Mouse (Mus musculus) megakaryocyte, adult 5-6 weeks (primary cell): ENCODE measurements at regions not wholly inside any gene's neighbourhood (a gene's known extent, or its start where the extent isn't known, plus 50 kb on each side); places are given as distances from the start of the nearest gene placed in this dataset.

Experiments used
- ATAC-seq: 2 replicates; pipeline ENCODE4 v1.8.0; 2016; ENCODE audit warnings: mild to moderate bottlenecking, inconsistent platforms; ENCODE audit not compliant: poor library complexity, severe bottlenecking

GRCm38 (mm10) chr17:83086703-83087102, 128.4 kb upstream of the Pkdcc start:
- no peak for ATAC-seq

DNA sequence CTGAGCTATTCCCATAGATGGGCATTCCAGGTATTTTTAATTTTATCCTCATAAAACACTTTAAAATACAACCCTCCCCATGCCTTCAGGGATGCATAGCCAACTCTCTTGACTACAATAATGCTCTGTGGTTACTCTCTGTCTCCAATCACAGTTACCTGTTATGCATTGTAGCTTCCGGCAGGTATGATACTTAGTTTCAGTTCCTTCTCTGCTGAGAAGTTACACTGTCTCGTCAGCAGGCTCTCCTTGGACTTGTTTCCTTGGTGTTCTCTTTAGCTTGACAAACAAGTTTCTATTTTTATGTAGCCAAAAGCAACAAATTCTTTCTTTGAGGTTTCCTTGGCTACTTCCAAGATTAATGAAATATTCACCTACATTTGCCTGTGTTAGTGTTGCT, 126.6 kb upstream of the Pkdcc start:
- no peak for ATAC-seq

GRCm38 (mm10) chr17:83089856-83090692, 125.0 kb upstream of the Pkdcc start:
- ATAC-seq: no peak

DNA sequence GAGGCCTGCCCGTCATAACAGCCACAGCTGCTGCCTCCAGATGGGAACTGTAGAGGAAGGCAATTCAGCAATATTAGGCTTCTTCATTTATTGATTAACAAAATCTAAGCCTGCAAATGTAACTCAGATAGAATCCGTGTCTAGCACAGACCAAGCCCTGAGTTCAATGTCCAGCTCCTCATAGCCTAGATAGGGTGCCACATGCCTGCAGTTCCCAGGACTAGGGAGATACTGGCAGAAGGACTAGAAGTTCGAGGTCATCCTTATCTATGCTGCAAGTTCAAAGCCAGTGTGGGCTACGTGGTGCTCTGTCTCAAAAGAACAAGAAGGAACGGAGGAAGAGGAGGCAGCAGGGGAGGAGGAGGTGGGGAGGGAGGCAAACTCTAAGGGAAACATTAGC, 121.2 kb upstream of the Pkdcc start:
- no peak for ATAC-seq

- ATAC-seq: no peak
Observed at GRCm38 (mm10) chr17:83096451-83096850, 118.6 kb upstream of the Pkdcc start.

DNA sequence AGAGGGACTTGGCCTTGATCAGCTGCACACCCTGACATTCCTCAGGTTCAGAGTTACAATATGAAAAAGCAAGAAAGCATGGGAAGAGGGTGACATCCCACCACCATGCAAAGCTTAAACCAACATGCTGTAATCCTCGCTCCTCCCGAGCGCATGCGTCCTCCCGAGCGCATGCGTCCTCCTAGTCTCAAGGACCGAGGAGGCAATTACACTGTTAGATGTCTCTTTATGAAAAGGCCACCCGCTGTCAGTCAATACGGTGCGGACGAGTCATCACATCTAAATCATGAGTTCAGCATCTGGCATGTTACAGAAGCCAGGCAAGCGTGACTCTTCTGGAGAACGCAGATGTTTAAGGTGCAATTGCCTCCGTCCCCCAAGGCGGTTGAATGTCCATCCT, 117.1 kb upstream of the Pkdcc start:
- ATAC-seq: no peak

DNA sequence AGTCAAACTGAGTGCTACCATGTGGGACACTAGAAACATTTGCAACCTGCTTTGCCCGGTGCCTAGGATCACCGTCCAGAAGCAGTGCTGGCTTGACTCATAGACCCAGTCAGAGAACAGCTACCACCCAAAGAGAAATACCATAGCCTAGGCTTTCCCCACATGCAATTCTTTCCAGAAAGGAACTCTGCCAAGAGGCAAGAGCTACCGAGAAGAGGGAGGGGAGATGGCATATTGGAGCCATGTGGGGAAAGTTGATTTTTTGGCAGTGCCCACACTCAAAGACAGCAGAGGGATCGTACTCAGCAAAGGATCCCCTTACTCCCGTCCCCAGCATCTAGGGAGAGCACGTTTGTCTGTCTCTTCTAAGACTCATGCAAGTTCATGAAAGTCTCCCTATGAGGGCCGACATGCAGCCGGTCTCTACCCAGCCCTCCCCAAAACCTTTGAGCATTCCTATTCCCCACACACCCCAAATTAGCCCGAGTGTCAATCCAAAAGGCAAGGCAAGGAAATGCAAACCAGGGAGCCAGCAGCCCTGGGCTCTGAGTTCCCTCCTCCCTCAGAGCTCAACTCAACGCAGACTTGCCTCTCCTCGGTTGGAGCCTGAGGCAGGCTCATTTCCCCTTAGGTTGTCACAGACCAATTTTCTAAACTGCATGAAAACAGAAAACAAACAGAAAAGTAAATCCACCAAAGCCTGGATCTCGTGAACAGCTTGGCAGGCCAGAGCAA, 116.2 kb upstream of the Pkdcc start:
- ATAC-seq: no peak

DNA sequence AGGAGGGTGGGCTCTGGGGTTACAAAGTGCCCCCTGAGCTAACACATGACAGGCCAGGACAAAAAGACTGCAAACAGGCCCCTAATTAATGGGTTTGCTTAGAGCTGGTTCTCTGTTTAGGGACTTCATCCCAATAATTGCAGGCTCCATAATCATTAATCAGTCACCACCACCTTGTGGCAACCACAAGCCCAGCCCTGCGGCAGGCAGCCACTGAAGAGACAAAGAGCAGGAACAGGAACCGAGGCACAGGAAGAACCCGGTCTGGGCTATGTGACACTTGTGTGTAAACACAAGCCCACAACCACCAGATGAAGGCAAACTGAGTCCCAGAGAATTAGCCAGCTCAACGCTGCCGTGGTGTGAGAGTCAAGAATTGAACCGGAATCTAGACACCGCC, 114.1 kb upstream of the Pkdcc start:
- ATAC-seq: no peak

- ATAC-seq: no peak
Observed at GRCm38 (mm10) chr17:83101756-83102155, 113.3 kb upstream of the Pkdcc start.

GRCm38 (mm10) chr17:83102675-83103412, 112.2 kb upstream of the Pkdcc start:
- no peak for ATAC-seq

DNA sequence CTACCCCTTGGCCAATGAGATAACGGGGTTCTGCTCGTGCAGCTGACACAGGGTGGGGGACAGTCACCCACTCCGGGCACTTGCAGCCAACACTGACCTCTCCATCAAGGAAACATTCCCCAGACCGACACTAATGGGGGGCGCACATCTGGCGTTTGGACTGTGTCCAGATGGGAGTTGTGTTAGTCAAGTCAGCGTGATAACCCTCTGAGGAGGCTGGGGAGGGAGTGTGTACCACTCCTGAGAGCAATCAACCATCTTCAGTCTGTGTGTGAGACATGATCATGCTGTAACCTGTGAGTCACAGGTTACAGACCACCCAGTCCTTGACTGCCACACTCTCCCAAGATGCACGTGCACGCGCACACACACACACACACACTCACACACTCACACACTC, 106.9 kb upstream of the Pkdcc start:
- no peak for ATAC-seq

- no peak for ATAC-seq
Observed at GRCm38 (mm10) chr17:83109792-83110440, 105.2 kb upstream of the Pkdcc start.

DNA sequence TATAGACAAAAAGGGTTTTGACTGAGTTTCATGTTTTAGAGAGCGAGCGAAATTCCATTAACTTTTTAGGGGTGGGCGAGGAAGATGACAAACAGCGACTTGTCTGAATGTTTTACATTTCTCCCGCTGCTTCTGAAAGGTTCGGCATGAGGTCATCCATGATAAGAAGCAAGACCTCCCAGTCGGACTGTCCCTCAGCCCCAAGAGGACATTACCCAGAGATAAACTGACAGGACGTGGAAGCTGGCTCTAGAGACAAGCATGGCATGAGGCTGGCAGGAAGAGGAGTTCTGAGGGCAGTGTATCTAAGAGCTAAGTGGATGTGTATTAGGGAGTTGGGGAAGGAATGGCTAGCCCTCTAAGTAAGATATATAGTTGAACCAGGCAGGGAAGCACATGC, 104.5 kb upstream of the Pkdcc start:
- no peak for ATAC-seq

- ATAC-seq: no peak
Observed at GRCm38 (mm10) chr17:83115146-83115545, 99.9 kb upstream of the Pkdcc start.

GRCm38 (mm10) chr17:83115832-83116480, 99.1 kb upstream of the Pkdcc start:
- ATAC-seq: no peak

- no peak for ATAC-seq
Observed at GRCm38 (mm10) chr17:83120665-83121232, 94.3 kb upstream of the Pkdcc start.

DNA sequence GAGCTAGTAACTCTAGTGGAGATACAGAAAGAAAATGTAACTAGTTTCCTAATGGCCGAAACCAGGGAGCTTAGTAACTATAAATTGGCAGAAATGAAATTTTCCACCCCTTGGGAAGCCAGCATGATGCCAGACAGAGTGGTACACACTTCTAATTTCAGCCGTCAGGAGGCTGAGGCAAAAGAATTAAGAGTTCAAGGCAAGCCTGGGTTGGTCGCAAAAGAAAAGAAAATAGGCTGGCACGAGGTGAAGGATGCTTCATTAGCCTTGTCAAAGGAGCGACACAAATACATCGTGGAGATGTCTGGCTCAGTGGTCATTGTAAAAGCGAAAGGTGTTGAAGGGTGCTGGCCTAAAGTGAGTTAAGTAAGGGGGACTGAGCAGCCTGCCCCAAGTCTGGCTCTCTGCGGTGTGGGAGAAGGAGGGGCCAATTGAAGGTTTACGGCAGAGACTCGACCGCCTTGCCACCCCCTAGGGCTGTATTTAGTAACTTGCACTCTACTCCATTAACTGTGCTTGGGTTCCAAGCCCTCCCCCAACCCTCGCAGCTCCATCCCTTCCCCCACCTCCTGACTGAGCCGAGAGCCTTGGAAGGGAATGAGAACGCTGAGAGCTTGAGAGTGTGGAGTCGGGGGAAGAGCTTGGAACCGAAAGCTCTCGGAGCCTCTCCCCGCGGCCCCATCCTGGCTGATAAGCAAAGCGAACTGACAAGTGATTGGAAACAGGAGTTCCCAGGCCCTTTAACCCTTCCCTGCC, 92.4 kb upstream of the Pkdcc start:
- peak; percentile 15; the same call in 1 of the 2 replicates for ATAC-seq

GRCm38 (mm10) chr17:83125057-83125456, 90.0 kb upstream of the Pkdcc start:
- no peak for ATAC-seq

GRCm38 (mm10) chr17:83127842-83128241, 87.2 kb upstream of the Pkdcc start:
- no peak for ATAC-seq
